Mouse (Mus musculus) intestine, embryonic 14.5 days (tissue): ENCODE data around the gene Tomm20. TPM values are rescaled to one million over a fixed set of nuclear protein-coding genes. Genes with fewer than 3 reads are reported as not detected.
A peak's percentile ranks its signal among the peaks of the same experiment; 100 is the strongest.

Source experiments
- ATAC-seq: fragments of 200-750 bp; cut with Nextera tagmentation; replicated peaks from 2 replicates; pipeline ENCODE4 v1.8.0; 2017; ENCODE audit warnings: low read depth, moderate number of reproducible peaks, moderate TSS enrichment, moderate library complexity; ENCODE audit not compliant: low FRiP score, low TSS enrichment
- DNase-seq: peaks from one replicate; pipeline ENCODE4 v3.0.0-alpha.2; 2018; ENCODE audit warnings: low spot score
- H3K27ac ChIP-seq: fragments of 300-500 bp; sonication (generic); 2 replicates; pipeline ENCODE4 v1.5.1; 2014; ENCODE audit warnings: low read depth, mild to moderate bottlenecking, control low read depth
- H3K27me3 ChIP-seq: fragments of 300-500 bp; sonication (generic); replicated peaks from 2 replicates; pipeline ENCODE4 v1.6.1; 2014; ENCODE audit warnings: low read length, control low read depth; ENCODE audit not compliant: control insufficient read depth, insufficient read depth
- H3K36me3 ChIP-seq: fragments of 300-500 bp; sonication (generic); 2 replicates; pipeline ENCODE4 v1.6.1; 2014; ENCODE audit warnings: low read length, control low read depth; ENCODE audit not compliant: control insufficient read depth, insufficient read depth
- H3K4me1 ChIP-seq: fragments of 300-500 bp; sonication (generic); replicated peaks from 2 replicates; pipeline ENCODE4 v1.6.1; 2014; ENCODE audit warnings: low read length, control low read depth, mixed read lengths; ENCODE audit not compliant: control insufficient read depth, insufficient read depth
- H3K4me2 ChIP-seq: fragments of 300-500 bp; sonication (generic); 2 replicates; pipeline ENCODE4 v1.6.1; 2014; ENCODE audit warnings: low read length
- H3K4me3 ChIP-seq: fragments of 300-500 bp; sonication (generic); 2 replicates; pipeline ENCODE4 v1.5.1; 2014; ENCODE audit warnings: low read depth, low read length, control low read depth, mixed read lengths
- H3K9ac ChIP-seq: fragments of 300-500 bp; sonication (generic); 2 replicates; pipeline ENCODE4 v1.6.1; 2014; ENCODE audit warnings: mild to moderate bottlenecking, low read length
- H3K9me3 ChIP-seq: fragments of 300-500 bp; sonication (generic); 2 replicates; pipeline ENCODE4 v1.6.1; 2016; ENCODE audit warnings: low read length, control low read depth; ENCODE audit not compliant: control insufficient read depth
- WGBS: fragments of 180-500 bp; shearing (Covaris S2); extraction: QIAGEN DNeasy Blood & Tissue Kit; methylation state at CpG from one replicate; pipeline ENCODE4 v1.1.7; 2014; 5-methylcytosine and 5-hydroxymethylcytosine counted together
- polyA plus RNA-seq: library from polyadenylated mRNA; unstranded; fragments of >200 nt; fragmentation: Nextera tagmentation; extraction: Ambion mirVana; gene quantifications from 2 replicates; pipeline ENCODE4 v1.2.1, GENCODE M21; 2014

Tomm20 gene
- polyA plus RNA-seq, 1 experiment from 2014 or later = 297 TPM

- Histone ChIP-seq H3K4me3 (0 out of 2 replicates have a peak overlapping the region, but pooled peaks have one; percentile 97), H3K27me3 (no peaks in the 10 kb centered on the region), H3K27ac (no peak overlapping the region; the same call in 1 of the 2 replicates), H3K9ac (no peak overlapping the region), H3K4me1 (peaks cover 15% of the 10 kb centered on the region), H3K36me3 (peaks cover 37% of the 10 kb centered on the region), H3K9me3 (no peaks in the 10 kb centered on the region), H3K4me2 (peak overlapping the region; percentile 76; the same call in 1 of the 2 replicates)
- 81% methylated on average over 7 of the region's 7 CpGs for WGBS
- DNase-seq (no peak), ATAC-seq (peak; percentile 5; the same call in 1 of the 2 replicates)
These were observed 800 bp upstream of the Tomm20 start for GRCm38 (mm10) chr8:126946444-126946843.

- Histone ChIP-seq H3K9me3 (no peaks in the 10 kb centered on the region), H3K27ac (peak overlapping the region; percentile 90), H3K27me3 (no peaks in the 10 kb centered on the region), H3K4me3 (peak overlapping the region; percentile 97), H3K9ac (peak overlapping the region; percentile 94), H3K4me2 (peak overlapping the region; percentile 97), H3K36me3 (peaks cover 32% of the 10 kb centered on the region), H3K4me1 (peaks cover 15% of the 10 kb centered on the region)
- WGBS = under 1% methylated on average over 46 of the region's 46 CpGs
- DNase-seq (peak; percentile 81), ATAC-seq (peak; percentile 73)
These were observed 608 bp downstream of the Tomm20 start for GRCm38 (mm10) chr8:126944781-126945691.

GRCm38 (mm10) chr8:126943565-126943964 lies 2.1 kb downstream of the Tomm20 start:
- ATAC-seq = no peak
- H3K9me3 ChIP-seq = no peaks in the 10 kb centered on the region
- no peaks in the 10 kb centered on the region for H3K27me3 ChIP-seq
- H3K4me3 ChIP-seq = peak overlapping the region; percentile 97
- H3K36me3 ChIP-seq = peaks cover 31% of the 10 kb centered on the region
- WGBS = 90% methylated on average over 7 of the region's 7 CpGs
- peaks cover 15% of the 10 kb centered on the region for H3K4me1 ChIP-seq
- H3K4me2 ChIP-seq = peak overlapping the region; percentile 97
- no peak overlapping the region; the same call in 1 of the 2 replicates for H3K9ac ChIP-seq
- H3K27ac ChIP-seq = 0 out of 2 replicates have a peak overlapping the region, but pooled peaks have one; percentile 16
- peak; percentile 51 for DNase-seq

DNA sequence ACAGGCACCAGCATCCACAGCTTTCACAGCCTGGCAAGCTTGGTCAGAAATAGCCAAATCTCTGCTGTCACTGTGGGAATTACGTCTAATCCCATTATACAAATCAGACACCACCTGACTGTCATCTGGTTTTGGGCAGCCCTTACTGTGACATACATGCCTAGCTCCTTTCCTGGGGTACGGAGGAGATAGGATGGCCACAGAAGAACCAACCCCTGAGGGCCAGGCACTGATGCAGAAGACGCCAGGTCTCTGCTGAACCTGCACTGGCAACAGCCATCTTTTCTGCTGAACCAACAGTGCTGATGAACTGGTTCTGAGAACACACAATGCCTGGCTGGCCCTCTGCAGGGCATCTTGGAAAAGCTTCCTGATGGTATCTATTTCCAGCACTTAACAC lies 8.3 kb downstream of the Tomm20 start:
- no peak for DNase-seq
- Histone ChIP-seq H3K4me2 (no peak overlapping the region), H3K36me3 (peaks cover 81% of the 10 kb centered on the region), H3K27me3 (no peaks in the 10 kb centered on the region), H3K9me3 (no peaks in the 10 kb centered on the region), H3K27ac (no peak overlapping the region), H3K4me3 (no peak overlapping the region), H3K9ac (no peak overlapping the region), H3K4me1 (no peaks in the 10 kb centered on the region; the same call in 1 of the 2 replicates)
- no peak for ATAC-seq
- WGBS = 91% methylated on average over 3 of the region's 3 CpGs

DNA sequence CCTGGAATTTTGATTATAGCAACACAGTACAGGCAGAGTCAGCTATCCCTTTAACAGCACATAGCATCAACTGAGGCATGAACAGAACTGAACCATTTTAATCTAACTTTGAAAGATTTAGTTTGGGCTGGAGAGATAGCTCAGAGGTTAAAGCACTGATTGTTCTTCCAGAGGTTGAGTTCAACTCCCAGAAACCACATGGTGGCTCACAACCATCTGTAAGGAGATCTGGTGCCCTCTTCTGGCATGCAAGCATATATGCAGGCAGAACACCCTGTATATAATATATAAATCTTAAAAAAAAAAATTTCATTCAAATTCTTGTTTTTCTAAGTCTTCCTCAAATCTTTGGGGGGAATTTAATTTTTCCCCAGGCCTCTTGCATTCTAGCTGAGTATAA lies 9.7 kb downstream of the Tomm20 start:
- no peak for DNase-seq

GRCm38 (mm10) chr8:126935387-126935786 lies 10.3 kb downstream of the Tomm20 start:
- no peaks in the 10 kb centered on the region for H3K9me3 ChIP-seq
- no peaks in the 10 kb centered on the region for H3K27me3 ChIP-seq
- H3K36me3 ChIP-seq = peaks cover 95% of the 10 kb centered on the region
- no peak overlapping the region for H3K4me2 ChIP-seq
- no peak overlapping the region for H3K4me3 ChIP-seq
- no peak for ATAC-seq
- WGBS = 100% methylated on average over 2 of the region's 2 CpGs
- DNase-seq = no peak
- no peaks in the 10 kb centered on the region for H3K4me1 ChIP-seq
- H3K27ac ChIP-seq = no peak overlapping the region
- H3K9ac ChIP-seq = no peak overlapping the region

More for the DNA sequence above, 9.7 kb downstream of the Tomm20 start:
- Histone ChIP-seq H3K36me3 (peaks cover 94% of the 10 kb centered on the region), H3K4me2 (no peak overlapping the region), H3K27ac (no peak overlapping the region), H3K9me3 (no peaks in the 10 kb centered on the region), H3K4me3 (no peak overlapping the region), H3K9ac (no peak overlapping the region), H3K4me1 (no peaks in the 10 kb centered on the region), H3K27me3 (no peaks in the 10 kb centered on the region)
- ATAC-seq = no peak

- ATAC-seq = no peak
- Histone ChIP-seq H3K4me2 (no peak overlapping the region), H3K36me3 (peaks cover 81% of the 10 kb centered on the region), H3K9ac (no peak overlapping the region), H3K9me3 (no peaks in the 10 kb centered on the region), H3K4me3 (no peak overlapping the region), H3K4me1 (no peaks in the 10 kb centered on the region), H3K27me3 (no peaks in the 10 kb centered on the region), H3K27ac (no peak overlapping the region)
- 66% methylated on average over 1 of the region's 1 CpGs for WGBS
- no peak for DNase-seq
These were observed 13.0 kb downstream of the Tomm20 start for GRCm38 (mm10) chr8:126932656-126933055.

- Histone ChIP-seq H3K4me3 (no peak overlapping the region), H3K9me3 (no peaks in the 10 kb centered on the region), H3K36me3 (peaks cover 77% of the 10 kb centered on the region), H3K27ac (no peak overlapping the region), H3K4me2 (no peak overlapping the region), H3K27me3 (no peaks in the 10 kb centered on the region), H3K9ac (no peak overlapping the region), H3K4me1 (no peaks in the 10 kb centered on the region)
- no peak for ATAC-seq
- 95% methylated on average over 1 of the region's 1 CpGs for WGBS
- DNase-seq = no peak
These were observed 13.4 kb downstream of the Tomm20 start for GRCm38 (mm10) chr8:126932249-126932648.
